Mouse (Mus musculus): ENCODE data around the gene Sgo2a. TPM values are rescaled to one million over a fixed set of nuclear protein-coding genes. Genes with fewer than 3 reads are reported as not detected.

The Sgo2a gene
- 0.91 TPM for polyA plus RNA-seq (2014; fragmentation: Illumina TruSeq; extraction: RNeasy Lipid Tissue Mini Kit (QIAGEN cat#74804); ENCODE audit: low read depth, low replicate concordance)

DNA sequence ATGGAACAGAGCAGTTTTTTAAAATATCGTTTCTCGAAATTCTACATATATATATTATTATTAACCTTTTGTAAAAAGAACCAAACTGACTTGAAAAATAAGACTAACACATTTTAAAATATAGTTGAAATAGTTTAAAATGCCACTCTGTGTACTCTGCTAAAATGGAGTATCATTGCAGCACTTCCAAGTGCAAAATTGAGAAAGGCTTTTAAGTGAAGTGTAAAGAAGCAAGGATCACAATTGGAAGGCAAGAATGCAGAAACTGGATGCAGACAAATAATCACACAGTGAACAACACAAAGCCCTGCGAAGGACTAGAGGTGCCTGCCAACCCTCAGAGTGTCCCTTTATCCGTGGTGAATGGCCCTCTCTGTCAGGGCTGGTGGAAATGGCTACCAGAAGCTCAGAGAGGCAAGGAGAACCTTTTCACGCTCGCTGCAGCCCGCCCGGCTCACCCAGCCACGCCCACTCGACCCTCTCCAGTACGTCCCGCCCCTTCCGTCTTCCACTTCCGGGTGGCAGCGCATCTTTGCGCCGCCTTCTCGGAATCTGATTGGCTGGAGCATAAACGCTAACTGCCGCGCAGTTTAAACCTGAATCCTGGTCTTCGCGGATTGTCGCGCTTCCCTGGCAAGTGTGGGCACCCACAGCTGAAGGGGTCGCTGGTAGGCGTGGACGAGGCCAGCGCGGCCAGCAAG, at the start of gene Sgo2a:
Gene Sgo2a, plus strand, starts transcription at position 540 of the 701 bp plus-strand sequence.

DNA sequence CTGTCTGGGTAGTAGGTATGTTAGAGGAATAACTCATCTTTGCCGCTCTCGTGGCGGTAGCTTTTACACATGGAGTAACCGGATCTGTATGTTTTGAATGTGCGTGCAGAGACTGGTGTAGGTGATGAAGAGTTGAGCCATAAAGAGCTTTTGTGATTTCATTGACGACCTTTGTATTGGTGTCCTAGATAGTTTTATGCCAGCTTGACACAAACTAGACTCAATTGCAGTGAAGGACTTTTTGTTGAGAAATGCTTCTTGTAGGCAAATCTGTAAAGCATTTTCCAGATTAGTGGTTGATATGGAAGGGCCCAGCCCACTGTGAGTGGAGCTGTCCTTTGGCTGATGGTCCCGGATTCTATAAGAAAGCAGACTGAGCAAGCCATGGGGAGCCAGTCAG, 23.1 kb downstream of the Sgo2a start, which contains the start of gene Kctd18:
Gene Kctd18, minus strand, starts transcription at position 101 of the 400 bp plus-strand sequence.

DNA sequence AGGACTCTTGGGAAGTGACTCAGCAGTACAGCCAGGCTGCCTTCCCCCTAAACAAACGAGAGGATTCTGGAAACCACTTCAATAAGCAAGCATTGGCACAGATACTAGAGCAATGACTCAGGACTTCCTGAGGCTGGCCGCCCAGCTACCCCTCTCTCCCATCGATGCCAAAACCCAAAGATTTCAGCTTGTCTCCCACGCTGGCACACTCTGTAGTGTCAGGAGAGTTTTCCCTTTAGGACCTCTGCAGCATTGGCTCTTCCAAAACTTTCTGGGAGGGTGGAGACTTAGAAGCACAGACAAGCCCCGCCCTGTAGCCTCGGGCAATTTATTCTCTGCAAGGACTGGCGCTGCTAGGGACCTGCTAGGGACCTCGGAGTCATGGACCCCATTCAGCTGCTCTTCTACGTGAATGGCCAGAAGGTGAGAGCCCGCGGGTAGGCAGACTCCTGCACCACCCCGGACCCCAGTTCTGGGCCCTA, 33.9 kb downstream of the Sgo2a start, which contains the start of gene Aox1:
Gene Aox1, plus strand, starts transcription at position 296 of the 482 bp plus-strand sequence.

Other genes starting within 250 kb of the Sgo2a start
- 6.7 TPM for gene Spats2l, start 221.8 kb upstream of the Sgo2a start, polyA plus RNA-seq (2014; fragmentation: Illumina TruSeq; extraction: RNeasy Lipid Tissue Mini Kit (QIAGEN cat#74804); ENCODE audit: low read depth, low replicate concordance)
- 13.6 TPM for gene Kctd18, start 23.0 kb downstream of the Sgo2a start, polyA plus RNA-seq (2014; fragmentation: Illumina TruSeq; extraction: RNeasy Lipid Tissue Mini Kit (QIAGEN cat#74804); ENCODE audit: low read depth, low replicate concordance)
- gene Aox1, start 34.0 kb downstream of the Sgo2a start, polyA plus RNA-seq (2014; fragmentation: Illumina TruSeq; extraction: RNeasy Lipid Tissue Mini Kit (QIAGEN cat#74804); ENCODE audit: low read depth, low replicate concordance): 31.3 TPM
- 2.4 TPM for gene Aox3, start 117.2 kb downstream of the Sgo2a start, polyA plus RNA-seq (2014; fragmentation: Illumina TruSeq; extraction: RNeasy Lipid Tissue Mini Kit (QIAGEN cat#74804); ENCODE audit: low read depth, low replicate concordance)
- gene Aox4, start 214.4 kb downstream of the Sgo2a start, polyA plus RNA-seq (2014; fragmentation: Illumina TruSeq; extraction: RNeasy Lipid Tissue Mini Kit (QIAGEN cat#74804); ENCODE audit: low read depth, low replicate concordance): not detected